Mouse (Mus musculus) limb, embryonic 14.5 days (tissue): ENCODE measurements around the gene Arhgef26. TPM values are rescaled to one million over a fixed set of nuclear protein-coding genes. Genes with fewer than 3 reads are reported as not detected.

Source experiments
- ATAC-seq: fragments of 200-750 bp; cut with Nextera tagmentation; 2 replicates; pipeline ENCODE4 v1.8.0; 2017; ENCODE audit warnings: low read depth, moderate number of reproducible peaks, moderate TSS enrichment; ENCODE audit not compliant: low FRiP score
- DNase-seq: peaks from one replicate; pipeline ENCODE4 v3.0.0-alpha.2; 2015; ENCODE audit warnings: low spot score
- H3K27ac ChIP-seq: fragments of 300-500 bp; sonication (generic); replicated peaks from 2 replicates; pipeline ENCODE4 v1.5.1; 2014; ENCODE audit warnings: low read depth, mild to moderate bottlenecking, low read length, moderate library complexity, mixed read lengths
- H3K27me3 ChIP-seq: fragments of 300-500 bp; sonication (generic); 2 replicates; pipeline ENCODE4 v1.6.1; 2014; ENCODE audit warnings: low read length, mixed read lengths; ENCODE audit not compliant: control insufficient read depth, insufficient read depth
- H3K36me3 ChIP-seq: fragments of 300-500 bp; sonication (generic); 2 replicates; pipeline ENCODE4 v1.6.1; 2014; ENCODE audit warnings: mild to moderate bottlenecking, low read length, moderate library complexity, mixed read lengths; ENCODE audit not compliant: control insufficient read depth, insufficient read depth
- H3K4me1 ChIP-seq: fragments of 300-500 bp; sonication (generic); 2 replicates; pipeline ENCODE4 v1.6.1; 2014; ENCODE audit warnings: antibody characterized with exemption, low read length, mixed read lengths; ENCODE audit not compliant: control insufficient read depth, insufficient read depth
- H3K4me2 ChIP-seq: fragments of 300-500 bp; sonication (generic); replicated peaks from 2 replicates; pipeline ENCODE4 v1.6.1; 2014; ENCODE audit warnings: low read depth, mild to moderate bottlenecking, low read length, moderate library complexity; ENCODE audit not compliant: severe bottlenecking
- H3K4me3 ChIP-seq: fragments of 300-500 bp; sonication (generic); replicated peaks from 2 replicates; pipeline ENCODE4 v1.5.1; 2014; ENCODE audit warnings: low read length
- H3K9ac ChIP-seq: fragments of 300-500 bp; sonication (generic); 2 replicates; pipeline ENCODE4 v1.6.1; 2014; ENCODE audit warnings: mild to moderate bottlenecking, low read depth, low read length, moderate library complexity; ENCODE audit not compliant: severe bottlenecking
- H3K9me3 ChIP-seq: fragments of 300-500 bp; sonication (generic); 2 replicates; pipeline ENCODE4 v1.6.1; 2016; ENCODE audit warnings: low read length; ENCODE audit not compliant: control insufficient read depth
- POLR2A ChIP-seq: fragments of 200-500 bp; IDR thresholded peaks from 2 replicates; pipeline ENCODE4 v1.8.0; 2012; ENCODE audit warnings: inconsistent platforms, mild to moderate bottlenecking, moderate library complexity, borderline replicate concordance; ENCODE audit not compliant: insufficient read depth, insufficient read length; ENCODE audit errors: extremely low read depth
- WGBS: fragments of 180-500 bp; shearing (Covaris S2); extraction: QIAGEN DNeasy Blood & Tissue Kit; methylation state at CpG from one replicate; pipeline ENCODE4 v1.1.7; 2014; 5-methylcytosine and 5-hydroxymethylcytosine counted together
- polyA plus RNA-seq, 2 experiments: library from polyadenylated mRNA; depleted of rRNA in 1 of 2; stranded (reverse) in 1 of 2; unstranded in 1 of 2; fragments of >200 nt; fragmentation: Nextera tagmentation in 1 of 2; extraction: Ambion mirVana in 1 of 2; gene quantifications; 2 replicates each; pipeline versions ENCODE4 v1.2.1 to v1.2.3; 2012 to 2014

Arhgef26 gene
- polyA plus RNA-seq, 2 experiments = 6.2 to 6.3 TPM

GRCm38 (mm10) chr3:62338854-62339515 lies 841 bp downstream of the Arhgef26 start:
- no peaks in the 10 kb centered on the region for H3K9me3 ChIP-seq
- peak overlapping the region; percentile 63 for H3K27ac ChIP-seq
- no peaks in the 10 kb centered on the region for H3K36me3 ChIP-seq
- H3K27me3 ChIP-seq = peaks cover 16% of the 10 kb centered on the region
- peak overlapping the region; percentile 78 for H3K9ac ChIP-seq
- H3K4me2 ChIP-seq = peak overlapping the region; percentile 85
- no peak for TF ChIP-seq POLR2A
- 1% methylated on average over 49 of the region's 68 CpGs for WGBS
- ATAC-seq (peak; percentile 91), DNase-seq (peak; percentile 60)
- peak overlapping the region; percentile 75 for H3K4me3 ChIP-seq
- H3K4me1 ChIP-seq = peaks cover 10% of the 10 kb centered on the region

DNA sequence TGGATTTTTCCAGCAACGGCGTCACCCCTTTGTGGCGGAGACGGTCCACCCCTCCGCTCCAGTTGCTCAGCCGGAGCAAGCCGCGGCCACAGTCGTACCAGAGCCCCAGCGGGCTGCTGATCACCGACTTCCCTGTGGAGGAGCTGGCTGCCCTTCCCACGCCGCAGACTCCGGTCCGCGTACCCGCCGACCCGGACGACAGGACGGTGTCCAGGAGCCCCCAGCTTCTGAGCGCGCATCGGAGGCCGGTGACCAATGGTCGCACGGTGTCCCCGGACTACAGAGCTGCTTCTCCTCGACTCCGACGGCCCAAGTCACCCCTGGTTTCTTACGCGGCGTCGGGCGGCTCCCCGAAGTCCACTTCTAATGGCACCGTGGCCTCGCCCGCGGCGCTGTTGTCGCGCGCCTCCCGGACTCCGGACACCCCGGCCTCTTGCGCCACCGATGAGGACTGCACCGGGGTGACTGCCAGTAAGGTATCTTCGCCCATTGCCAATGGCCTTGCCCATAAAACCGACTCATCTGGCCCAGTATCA lies 1.4 kb downstream of the Arhgef26 start:
- DNase-seq = peak; percentile 36
- no peaks in the 10 kb centered on the region for H3K36me3 ChIP-seq
- H3K4me3 ChIP-seq = peak overlapping the region; percentile 75
- peak; percentile 45 for ATAC-seq
- no peak for TF ChIP-seq POLR2A
- H3K9ac ChIP-seq = peak overlapping the region; percentile 78
- H3K9me3 ChIP-seq = no peaks in the 10 kb centered on the region
- H3K4me1 ChIP-seq = peaks cover 10% of the 10 kb centered on the region
- H3K27me3 ChIP-seq = peaks cover 16% of the 10 kb centered on the region
- H3K4me2 ChIP-seq = peak overlapping the region; percentile 85
- WGBS = 1% methylated on average over 33 of the region's 53 CpGs
- H3K27ac ChIP-seq = peak overlapping the region; percentile 63

GRCm38 (mm10) chr3:62340154-62340760 lies 2.1 kb downstream of the Arhgef26 start:
- no peaks in the 10 kb centered on the region for H3K9me3 ChIP-seq
- DNase-seq (no peak), ATAC-seq (no peak)
- 14% methylated on average over 16 of the region's 16 CpGs for WGBS
- peak overlapping the region; percentile 85 for H3K4me2 ChIP-seq
- H3K4me1 ChIP-seq = peaks cover 10% of the 10 kb centered on the region
- H3K9ac ChIP-seq = peak overlapping the region; percentile 78
- TF ChIP-seq POLR2A = no peak
- H3K36me3 ChIP-seq = no peaks in the 10 kb centered on the region
- peak overlapping the region; percentile 75 for H3K4me3 ChIP-seq
- no peak overlapping the region for H3K27ac ChIP-seq
- peaks cover 16% of the 10 kb centered on the region for H3K27me3 ChIP-seq

GRCm38 (mm10) chr3:62340861-62341260 lies 2.7 kb downstream of the Arhgef26 start:
- Histone ChIP-seq H3K4me2 (peak overlapping the region; percentile 85), H3K27me3 (peaks cover 16% of the 10 kb centered on the region), H3K4me3 (peak overlapping the region; percentile 75), H3K9ac (no peak overlapping the region), H3K36me3 (no peaks in the 10 kb centered on the region), H3K4me1 (peaks cover 10% of the 10 kb centered on the region), H3K9me3 (no peaks in the 10 kb centered on the region), H3K27ac (no peak overlapping the region)
- ATAC-seq = no peak
- no peak for TF ChIP-seq POLR2A
- DNase-seq = no peak
- 14% methylated on average over 2 of the region's 2 CpGs for WGBS

DNA sequence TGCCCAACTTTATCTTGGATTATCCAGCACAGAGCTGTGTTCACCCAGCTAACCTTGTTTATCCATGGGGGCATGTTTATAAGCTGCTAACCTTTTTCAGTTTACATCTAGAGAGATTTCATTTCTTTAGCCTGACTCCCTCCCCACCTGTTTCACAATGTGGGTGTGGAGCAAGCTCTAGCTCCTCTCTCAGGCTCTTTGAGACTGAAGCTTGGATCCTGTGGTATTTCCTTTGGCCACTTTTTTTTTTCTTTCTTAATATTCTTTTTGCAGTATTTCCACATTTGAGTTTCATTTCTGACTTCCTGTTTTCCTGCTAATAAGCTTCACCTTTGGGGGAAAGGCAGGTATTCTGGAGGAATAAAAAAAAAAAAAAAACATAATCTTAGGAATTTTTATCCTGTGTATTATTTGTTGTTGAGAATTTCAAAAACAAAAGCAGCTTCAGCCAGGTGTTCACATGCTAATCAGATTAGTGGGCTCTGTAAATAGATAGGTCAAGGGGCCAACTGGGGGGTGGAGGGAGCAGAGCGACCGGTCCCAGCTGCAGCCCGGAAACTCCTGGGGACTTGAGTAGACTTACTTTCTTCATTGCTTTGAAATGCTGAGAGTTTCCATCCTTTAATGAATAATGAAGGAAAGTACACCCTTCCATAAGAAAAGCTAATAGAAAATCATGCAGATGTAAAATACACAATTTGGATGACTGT lies 3.5 kb downstream of the Arhgef26 start:
- H3K27me3 ChIP-seq = peaks cover 16% of the 10 kb centered on the region
- DNase-seq (no peak), ATAC-seq (no peak)
- no peaks in the 10 kb centered on the region for H3K36me3 ChIP-seq
- WGBS = 43% methylated on average over 3 of the region's 3 CpGs
- TF ChIP-seq POLR2A = no peak
- H3K27ac ChIP-seq = no peak overlapping the region
- peaks cover 10% of the 10 kb centered on the region for H3K4me1 ChIP-seq
- H3K4me2 ChIP-seq = peak overlapping the region; percentile 29; the same call in 1 of the 2 replicates
- H3K9ac ChIP-seq = no peak overlapping the region
- peak overlapping the region; percentile 75 for H3K4me3 ChIP-seq
- no peaks in the 10 kb centered on the region for H3K9me3 ChIP-seq
